Mouse (Mus musculus) kidney, adult 2 months (tissue): ENCODE measurements around the gene Epha8. TPM values are rescaled to one million over a fixed set of nuclear protein-coding genes. Genes with fewer than 3 reads are reported as not detected.
A peak's percentile ranks its signal among the peaks of the same experiment; 100 is the strongest.

Experiments used
- DNase-seq: peaks from one replicate; pipeline ENCODE4 v3.0.0; 2021
- H3K27ac ChIP-seq: fragments of 200-500 bp; 2 replicates; pipeline ENCODE4 v1.5.1; 2012; ENCODE audit warnings: low read depth, low read length, control low read depth, inconsistent platforms; ENCODE audit not compliant: insufficient read depth
- H3K27me3 ChIP-seq: fragments of 200-500 bp; replicated peaks from 2 replicates; pipeline ENCODE4 v1.6.1; 2012; ENCODE audit warnings: mild to moderate bottlenecking, moderate library complexity, low read length, inconsistent platforms; ENCODE audit not compliant: control insufficient read depth, insufficient read depth
- H3K36me3 ChIP-seq: fragments of 200-500 bp; 2 replicates; pipeline ENCODE4 v1.6.1; 2012; ENCODE audit warnings: mild to moderate bottlenecking, moderate library complexity, low read length, inconsistent platforms; ENCODE audit not compliant: control insufficient read depth, insufficient read depth
- H3K4me1 ChIP-seq: fragments of 200-500 bp; 2 replicates; pipeline ENCODE4 v1.6.1; 2011; ENCODE audit warnings: low read length; ENCODE audit not compliant: control insufficient read depth, insufficient read depth
- H3K4me3 ChIP-seq: fragments of 200-500 bp; 2 replicates; pipeline ENCODE4 v1.5.1; 2011; ENCODE audit warnings: mild to moderate bottlenecking, low read depth, low read length, control low read depth; ENCODE audit not compliant: insufficient read depth
- CTCF ChIP-seq: fragments of 200-500 bp; conservative IDR thresholded peaks from 2 replicates; pipeline ENCODE4 v1.5.1; 2011; ENCODE audit warnings: low read depth, mild to moderate bottlenecking, control low read depth, low read length, moderate library complexity, mixed read lengths; ENCODE audit not compliant: insufficient read depth, insufficient read length
- POLR2A ChIP-seq: fragments of 200-500 bp; IDR thresholded peaks from one replicate; pipeline ENCODE4 v1.6.1; 2011; ENCODE audit warnings: low read depth, low read length, control low read depth
- WGBS: fragments of 180-500 bp; shearing (Covaris S2); methylation state at CpG from one replicate; pipeline ENCODE4 v1.1.7; 2018; 5-methylcytosine and 5-hydroxymethylcytosine counted together
- polyA plus RNA-seq: library from polyadenylated mRNA; depleted of rRNA; stranded (reverse); fragments of >200 nt; gene quantifications from 2 replicates; pipeline ENCODE4 v1.2.3, GENCODE M21; 2012

Epha8 gene
- polyA plus RNA-seq, 1 experiment, result 0.06 TPM

GRCm38 (mm10) chr4:136954562-136954961, 2.1 kb downstream of the Epha8 start:
- WGBS, result 66% methylated on average over 6 of the region's 6 CpGs
- Histone ChIP-seq H3K36me3 (no peaks in the 10 kb centered on the region), H3K27me3 (no peaks in the 10 kb centered on the region), H3K4me1 (no peaks in the 10 kb centered on the region), H3K27ac (no peak overlapping the region), H3K4me3 (no peak overlapping the region)
- DNase-seq, result no peak
- TF ChIP-seq CTCF (no peak), POLR2A (no peak)

GRCm38 (mm10) chr4:136949266-136949989, 7.2 kb downstream of the Epha8 start:
- no peaks in the 10 kb centered on the region for H3K4me1 ChIP-seq
- no peaks in the 10 kb centered on the region for H3K27me3 ChIP-seq
- WGBS, result 55% methylated on average over 10 of the region's 10 CpGs

GRCm38 (mm10) chr4:136945397-136945796, 11.2 kb downstream of the Epha8 start:
- H3K27me3 ChIP-seq, result no peaks in the 10 kb centered on the region
- DNase-seq, result no peak
- WGBS, result 48% methylated on average over 17 of the region's 17 CpGs
- TF ChIP-seq POLR2A (no peak), CTCF (no peak)
- no peaks in the 10 kb centered on the region for H3K36me3 ChIP-seq
- no peaks in the 10 kb centered on the region for H3K4me1 ChIP-seq
- no peak overlapping the region for H3K4me3 ChIP-seq
- no peak overlapping the region for H3K27ac ChIP-seq

More at GRCm38 (mm10) chr4:136949266-136949989, 7.2 kb downstream of the Epha8 start:
- Histone ChIP-seq H3K27ac (no peak overlapping the region), H3K4me3 (no peak overlapping the region), H3K36me3 (no peaks in the 10 kb centered on the region)
- no peak for TF ChIP-seq CTCF
- TF ChIP-seq POLR2A, result no peak
- no peak for DNase-seq

GRCm38 (mm10) chr4:136944558-136945350, 11.9 kb downstream of the Epha8 start:
- DNase-seq, result no peak
- Histone ChIP-seq H3K4me3 (no peak overlapping the region), H3K4me1 (no peaks in the 10 kb centered on the region), H3K36me3 (no peaks in the 10 kb centered on the region), H3K27ac (no peak overlapping the region), H3K27me3 (no peaks in the 10 kb centered on the region)
- WGBS, result 70% methylated on average over 11 of the region's 11 CpGs
- TF ChIP-seq POLR2A (no peak), CTCF (no peak)

GRCm38 (mm10) chr4:136943175-136943574, 13.4 kb downstream of the Epha8 start:
- Histone ChIP-seq H3K36me3 (no peaks in the 10 kb centered on the region), H3K4me1 (no peaks in the 10 kb centered on the region), H3K27ac (no peak overlapping the region), H3K4me3 (no peak overlapping the region), H3K27me3 (no peaks in the 10 kb centered on the region)
- no peak for TF ChIP-seq CTCF
- TF ChIP-seq POLR2A, result no peak
- DNase-seq, result no peak
- 22% methylated on average over 13 of the region's 13 CpGs for WGBS

- Histone ChIP-seq H3K36me3 (no peaks in the 10 kb centered on the region), H3K4me3 (no peak overlapping the region), H3K27me3 (no peaks in the 10 kb centered on the region), H3K4me1 (no peaks in the 10 kb centered on the region), H3K27ac (no peak overlapping the region)
- peak; percentile 17 for DNase-seq
- 26% methylated on average over 18 of the region's 18 CpGs for WGBS
- no peak for TF ChIP-seq CTCF
These were observed 13.9 kb downstream of the Epha8 start for GRCm38 (mm10) chr4:136942761-136943160.

- Histone ChIP-seq H3K27me3 (no peaks in the 10 kb centered on the region), H3K4me3 (no peak overlapping the region), H3K36me3 (no peaks in the 10 kb centered on the region), H3K27ac (no peak overlapping the region), H3K4me1 (no peaks in the 10 kb centered on the region)
- TF ChIP-seq CTCF (no peak), POLR2A (no peak)
- no peak for DNase-seq
- 88% methylated on average over 5 of the region's 5 CpGs for WGBS
These were observed 18.7 kb downstream of the Epha8 start for GRCm38 (mm10) chr4:136937935-136938334.
